Mouse (Mus musculus): ENCODE measurements around the gene Trafd1. TPM values are rescaled to one million over a fixed set of nuclear protein-coding genes. Genes with fewer than 3 reads are reported as not detected.
A peak's percentile ranks its signal among the peaks of the same experiment; 100 is the strongest.
"Not testable (repeated sequence)": the region's sequence is repeated elsewhere in the genome, so short reads cannot be mapped to it uniquely, and the experiment has no call there.

Gene Trafd1
- total RNA-seq, 2 experiments from 2014 or later: 82.1 to 83.6 TPM

GRCm38 (mm10) chr5:121336009-121336408 lies 49.4 kb downstream of the Trafd1 start:
- peak in 1 of 2 experiments; percentile 58 for DNase-seq (ENCODE audit: low spot score in 2 of 2)
- intact Hi-C loops (cut with DNase I): no loop called here

GRCm38 (mm10) chr5:121335426-121335825 lies 50.0 kb downstream of the Trafd1 start:
- DNase-seq (ENCODE audit: low spot score in 2 of 2): no peak
- intact Hi-C loops (cut with DNase I): no loop called here

GRCm38 (mm10) chr5:121334454-121334853 lies 51.0 kb downstream of the Trafd1 start:
- DNase-seq (ENCODE audit: low spot score in 2 of 2): no peak
- intact Hi-C loops (cut with DNase I): no loop called here

- intact Hi-C loops (cut with DNase I): no loop called here
- no peak for DNase-seq (ENCODE audit: low spot score in 2 of 2)
Measured at GRCm38 (mm10) chr5:121333976-121334375, 51.5 kb downstream of the Trafd1 start.

GRCm38 (mm10) chr5:121331731-121332130 lies 53.7 kb downstream of the Trafd1 start:
- no peak for DNase-seq (ENCODE audit: low spot score in 2 of 2)
- intact Hi-C loops (cut with DNase I): no loop called here

- DNase-seq (ENCODE audit: low spot score in 2 of 2); intact Hi-C loops (cut with DNase I): not testable (repeated sequence)
Measured at GRCm38 (mm10) chr5:121330154-121330816, 55.1 kb downstream of the Trafd1 start.

GRCm38 (mm10) chr5:121329333-121330058 lies 55.9 kb downstream of the Trafd1 start:
- intact Hi-C loops (cut with DNase I): no loop called here
- DNase-seq (ENCODE audit: low spot score in 2 of 2): peak in 1 of 2 experiments; percentile 67

GRCm38 (mm10) chr5:121326079-121326805 lies 59.2 kb downstream of the Trafd1 start:
- no peak for DNase-seq (ENCODE audit: low spot score in 2 of 2)
- intact Hi-C loops (cut with DNase I): no loop called here

Other genes starting within 250 kb of the Trafd1 start
- gene Ptpn11, start 194.2 kb downstream of the Trafd1 start, total RNA-seq (2021): 10 to 100 TPM; 91.0 to 91.6 TPM
- 100 to 1,000 TPM; 415 TPM for gene Rpl6, start 181.2 kb downstream of the Trafd1 start, total RNA-seq (2021)
- gene Hectd4, start 165.4 kb downstream of the Trafd1 start, total RNA-seq (2021): 100 to 1,000 TPM; 183 to 193 TPM
- 10 to 100 TPM; 40.7 to 45.8 TPM for gene Naa25, start 12.3 kb upstream of the Trafd1 start, total RNA-seq (2021)
- gene Tmem116, start 66.3 kb upstream of the Trafd1 start, total RNA-seq (2021): 1 to 10 TPM; 8.2 to 9.1 TPM
- 100 to 1,000 TPM; 145 to 151 TPM for gene Erp29, start 66.9 kb upstream of the Trafd1 start, total RNA-seq (2021)
- gene Adam1b, start 117.8 kb upstream of the Trafd1 start, total RNA-seq (2021): under 1 TPM in 1 of 2 experiments, not detected in 1; 0.11 TPM
- gene Adam1a, start 159.8 kb upstream of the Trafd1 start, total RNA-seq (2021): 10 to 100 TPM in 1 of 2 experiments, 1 to 10 TPM in 1; 9.0 to 11.6 TPM
- gene Gm42878, start 159.8 kb upstream of the Trafd1 start, total RNA-seq (2021): not detected
- 10 to 100 TPM; 66.7 TPM for gene Mapkapk5, start 160.3 kb upstream of the Trafd1 start, total RNA-seq (2021)
- gene Aldh2, start 208.2 kb upstream of the Trafd1 start, total RNA-seq (2021): 100 to 1,000 TPM in 1 of 2 experiments, 10 to 100 TPM in 1; 99.7 to 104 TPM
- 1 to 10 TPM; 4.9 to 7.9 TPM for gene Acad12, start 233.3 kb upstream of the Trafd1 start, total RNA-seq (2021)